Mouse (Mus musculus): ENCODE data around the gene Mlec.
"Not testable (repeated sequence)": the region's sequence is repeated elsewhere in the genome, so short reads cannot be mapped to it uniquely, and the experiment has no call there.

Mlec gene

DNA sequence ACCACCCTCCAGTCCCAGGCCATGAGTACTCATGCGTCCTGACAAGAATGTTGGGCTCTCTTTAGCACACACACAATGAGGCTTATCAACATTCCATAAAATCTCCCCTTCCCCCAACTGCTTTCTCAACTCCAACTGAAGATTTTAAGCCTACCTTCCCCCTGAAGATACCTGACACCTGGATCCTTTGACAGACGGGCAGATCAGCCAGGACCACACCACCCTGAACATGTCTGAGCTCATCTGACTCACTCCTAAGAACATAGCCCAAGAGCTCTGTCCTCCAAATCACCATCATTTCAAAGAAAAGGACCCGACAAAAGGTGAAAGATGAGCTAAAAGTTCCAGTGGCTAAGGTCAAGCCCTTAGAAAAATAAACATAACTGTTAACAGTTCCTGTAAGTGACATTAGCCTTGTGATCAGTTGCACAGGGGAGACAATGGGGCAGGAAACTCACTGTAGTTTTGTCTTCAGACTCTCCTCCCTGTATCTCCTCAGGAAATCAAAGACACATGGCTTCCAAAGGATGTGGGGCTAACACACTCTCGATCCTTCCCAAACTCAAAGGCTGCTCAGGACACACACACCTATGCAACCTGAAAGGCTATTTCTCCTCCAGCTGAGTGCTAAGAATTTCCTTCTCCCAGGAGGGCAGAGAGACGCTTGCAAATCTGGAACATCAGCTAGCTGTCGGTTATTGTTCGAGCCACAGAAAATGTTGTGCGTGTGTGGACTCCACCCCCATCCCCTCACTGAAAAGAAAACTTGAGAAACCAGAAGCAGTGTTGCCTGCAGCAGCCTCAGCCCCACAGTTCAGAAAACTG, 5.6 kb downstream of the Mlec start:
- intact Hi-C loops (cut with DNase I), result no loop called here

DNA sequence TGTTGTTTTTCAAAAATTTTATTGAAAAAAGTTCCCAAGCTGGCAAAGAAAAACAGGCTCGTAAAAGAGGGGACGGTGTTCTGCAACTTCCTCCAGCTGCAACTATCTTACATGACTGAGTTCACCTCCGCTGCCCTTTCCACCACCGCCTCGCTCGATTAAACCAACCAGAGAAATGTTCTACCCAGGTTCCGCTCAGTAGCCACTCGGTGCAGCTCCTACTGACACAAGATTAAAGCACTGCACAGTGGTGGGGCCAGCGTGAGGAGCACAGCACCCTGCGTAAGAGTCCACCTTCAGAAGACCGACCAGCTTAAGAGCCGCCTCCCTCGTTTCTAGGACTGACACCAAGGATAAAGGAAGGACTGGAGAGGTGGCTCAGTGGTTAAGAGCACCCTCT, 6.5 kb downstream of the Mlec start:
- intact Hi-C loops (cut with DNase I), result no loop called here

DNA sequence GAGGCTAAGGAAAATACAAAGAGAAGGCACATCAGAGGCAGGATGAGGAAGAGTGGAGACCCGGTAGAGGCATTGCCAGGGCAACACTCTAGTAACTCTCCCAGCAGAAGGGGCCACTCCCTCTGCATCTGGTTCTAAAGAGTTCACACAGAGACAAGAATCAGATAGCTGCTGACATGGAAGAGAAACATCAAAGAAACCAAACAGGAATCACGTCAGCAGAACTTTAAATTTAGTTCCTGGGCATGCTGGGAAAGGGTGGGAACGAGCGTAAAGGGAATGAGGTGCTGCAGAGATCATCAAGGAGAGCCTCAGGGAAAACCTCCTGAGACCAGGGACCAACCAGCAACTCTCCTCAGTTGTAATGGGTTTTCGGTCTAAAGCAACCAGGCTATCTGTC, 7.0 kb downstream of the Mlec start:
- intact Hi-C loops (cut with DNase I), result no loop called here

DNA sequence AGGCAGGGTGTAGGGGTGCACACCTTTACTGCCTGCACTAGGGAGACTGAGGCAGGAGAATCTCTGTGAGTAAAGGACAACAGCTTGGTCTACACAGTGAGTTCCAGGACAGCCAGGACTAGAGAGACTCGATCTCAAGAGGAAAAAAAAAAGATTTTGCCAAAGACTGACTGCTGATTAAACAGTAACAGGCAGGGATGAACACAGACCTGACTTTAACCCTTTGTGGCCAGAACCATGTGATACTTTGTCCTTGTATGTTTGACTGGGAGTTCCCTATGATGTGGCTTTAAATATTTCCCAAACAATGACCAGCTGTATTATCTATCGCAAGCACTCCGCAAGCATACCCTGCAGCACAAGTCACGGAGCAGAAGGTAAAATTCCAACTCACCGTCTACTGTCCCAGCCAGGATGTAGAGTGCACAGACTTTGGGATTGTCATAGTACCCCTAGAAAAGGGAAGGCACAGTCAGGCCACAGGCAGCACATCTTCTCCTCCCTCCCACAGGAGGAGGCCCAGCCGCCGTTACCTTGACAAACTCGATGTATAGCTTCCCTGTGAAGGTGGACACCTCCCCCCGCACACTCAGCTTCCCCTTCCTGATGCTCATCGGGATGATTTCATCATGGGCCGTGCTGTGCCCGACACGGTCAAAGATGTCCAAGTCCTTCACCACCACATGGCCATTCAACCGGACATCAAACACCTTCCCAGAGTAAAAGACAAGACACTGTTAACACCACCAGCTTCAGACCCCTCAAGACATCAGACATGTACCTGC, 8.1 kb downstream of the Mlec start:
- intact Hi-C loops (cut with DNase I), result no loop called here

DNA sequence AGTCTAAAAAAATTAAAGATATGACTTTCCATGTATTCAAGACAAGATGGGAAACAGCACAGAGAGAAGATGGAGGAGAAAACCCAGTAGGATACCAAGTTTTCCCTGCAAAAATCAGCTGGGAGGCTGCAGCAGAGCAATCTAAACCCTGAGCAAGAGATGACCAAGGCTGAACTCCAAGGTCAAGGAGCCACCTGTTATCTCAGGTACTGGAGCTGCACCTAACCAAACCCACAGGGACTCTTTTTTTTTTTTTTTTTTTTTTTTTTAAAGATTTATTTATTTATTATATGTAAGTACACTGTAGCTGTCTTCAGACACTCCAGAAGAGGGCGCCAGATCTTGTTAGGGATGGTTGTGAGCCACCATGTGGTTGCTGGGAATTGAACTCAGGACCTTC, 9.1 kb downstream of the Mlec start:
- intact Hi-C loops (cut with DNase I), result not testable (repeated sequence)

DNA sequence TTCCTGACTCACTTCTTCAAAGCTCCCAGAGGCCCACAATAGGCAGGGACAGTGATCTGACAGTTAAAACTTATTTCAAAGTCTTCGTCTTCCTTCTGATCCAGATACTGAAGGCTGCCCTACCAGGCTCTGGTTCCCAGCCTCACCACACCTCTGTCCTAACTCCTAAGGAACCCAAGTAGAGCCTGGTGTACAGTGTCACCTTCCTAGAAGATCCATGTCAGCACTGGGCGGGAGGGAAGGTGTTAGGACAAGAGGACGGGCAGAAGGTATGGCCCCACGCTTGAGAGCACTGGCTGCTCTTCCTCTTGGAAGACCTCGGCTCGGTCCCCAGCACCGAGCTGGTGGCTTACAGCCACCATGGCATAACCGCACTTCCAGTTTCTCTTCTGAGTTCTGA, 9.6 kb downstream of the Mlec start:
- intact Hi-C loops (cut with DNase I), result no loop called here

DNA sequence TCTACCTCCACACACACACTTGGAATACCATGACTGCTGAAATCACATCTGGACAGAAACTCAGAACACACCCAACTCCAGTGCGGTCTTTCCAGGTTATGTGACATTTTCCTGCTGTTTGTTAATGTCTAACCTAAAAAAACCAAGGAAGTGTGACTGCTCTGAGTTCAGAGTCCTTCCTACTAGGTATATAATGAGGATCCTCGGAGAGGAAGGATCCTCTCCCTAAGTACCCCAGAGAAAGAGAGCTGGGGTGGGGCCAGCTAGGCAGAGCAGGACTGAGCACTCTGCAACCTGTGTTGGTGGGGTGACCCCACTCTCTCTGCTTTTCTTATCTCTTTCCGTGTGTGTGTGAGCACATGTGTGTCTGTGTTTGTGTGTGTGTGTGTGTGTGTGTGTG, 10.6 kb downstream of the Mlec start:
- intact Hi-C loops (cut with DNase I), result no loop called here

DNA sequence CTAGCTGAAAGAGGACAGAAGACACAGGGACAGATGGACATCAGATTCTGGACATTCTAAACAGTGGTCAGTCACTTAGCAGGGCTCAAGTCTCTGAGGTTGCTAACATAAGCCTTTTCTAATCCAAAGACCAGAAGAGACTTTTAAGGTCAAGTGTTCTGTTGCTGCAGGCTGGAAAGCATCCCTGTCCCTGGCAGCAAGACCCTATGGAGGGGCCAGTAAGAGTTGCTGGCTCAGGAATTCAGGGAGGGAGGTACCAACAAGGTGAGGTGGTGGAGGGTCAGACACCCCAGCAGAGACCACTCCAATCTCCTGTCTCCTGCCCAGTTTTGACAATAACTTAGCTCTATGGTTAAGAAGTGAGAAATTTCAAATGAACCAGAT, 11.2 kb downstream of the Mlec start:
- intact Hi-C loops (cut with DNase I), result no loop called here

DNA sequence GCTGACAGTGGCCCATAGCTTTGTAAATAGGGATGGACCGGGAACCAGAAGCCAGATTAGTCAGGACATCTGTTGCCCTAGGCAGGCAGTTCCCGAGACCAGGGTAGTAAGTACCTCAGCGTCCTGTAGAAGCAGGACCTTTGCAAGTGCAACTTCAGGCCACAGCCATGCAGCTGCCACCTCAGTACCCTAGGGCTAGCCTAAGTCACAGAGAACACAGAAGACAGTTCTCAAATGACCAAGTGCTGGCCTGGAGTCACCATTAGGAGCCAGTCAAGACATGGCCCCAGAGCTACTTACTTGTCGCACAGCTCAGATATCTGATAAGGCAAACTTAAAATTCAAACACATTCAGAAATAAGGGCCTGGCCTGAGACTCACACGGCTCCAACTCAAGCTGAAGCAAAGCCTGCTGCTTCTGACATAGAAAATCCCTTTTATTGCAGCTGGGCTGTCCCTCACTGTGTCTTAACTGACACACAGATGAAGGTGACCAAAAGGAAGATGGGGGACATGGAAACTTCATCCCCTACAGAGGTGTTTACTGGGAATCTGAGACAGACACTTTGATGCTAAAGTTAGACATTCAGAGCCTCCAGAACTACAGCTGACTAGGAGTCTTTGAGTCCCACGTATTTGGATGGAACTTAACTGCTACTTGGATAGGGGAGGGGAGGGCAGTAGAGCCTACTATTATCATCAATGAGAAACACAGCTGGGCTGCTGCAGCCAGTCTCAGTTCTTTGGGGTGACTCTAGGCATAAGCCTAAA, 11.8 kb downstream of the Mlec start:
- intact Hi-C loops (cut with DNase I), result no loop called here

DNA sequence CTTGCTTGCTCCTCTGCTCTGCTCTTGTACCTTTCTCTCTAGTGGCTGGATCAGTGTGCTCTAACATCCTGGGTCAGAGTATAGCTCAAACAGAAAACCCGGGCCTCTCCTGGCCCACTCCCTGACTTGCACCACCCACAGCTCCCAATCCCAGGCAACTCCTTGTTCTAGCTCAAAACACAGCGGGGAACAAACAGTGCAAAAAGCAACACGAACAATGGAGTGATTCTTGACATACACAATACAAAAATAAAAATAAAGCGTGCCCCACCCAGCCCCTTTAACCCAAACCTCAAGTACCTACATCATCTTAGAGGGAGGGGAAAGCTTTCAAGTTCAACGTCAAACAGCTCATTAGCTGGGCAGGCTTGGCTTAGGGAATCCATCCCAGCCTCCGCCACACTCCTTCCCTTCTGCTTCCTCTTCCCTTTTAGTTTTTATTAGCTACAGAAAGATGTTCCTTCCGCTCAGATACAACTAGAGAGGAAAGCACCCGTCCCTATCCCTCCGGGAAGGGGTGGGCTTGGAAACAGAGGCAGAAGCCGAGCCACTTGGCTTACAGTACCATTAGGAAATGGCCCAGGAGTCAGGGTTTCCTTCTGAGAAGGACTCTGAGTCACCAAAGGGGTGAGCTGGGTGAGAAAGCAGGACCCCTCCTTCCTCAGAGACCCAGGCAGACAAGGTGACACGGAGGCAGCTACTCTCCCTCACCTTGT, 12.6 kb downstream of the Mlec start:
- intact Hi-C loops (cut with DNase I), result no loop called here

DNA sequence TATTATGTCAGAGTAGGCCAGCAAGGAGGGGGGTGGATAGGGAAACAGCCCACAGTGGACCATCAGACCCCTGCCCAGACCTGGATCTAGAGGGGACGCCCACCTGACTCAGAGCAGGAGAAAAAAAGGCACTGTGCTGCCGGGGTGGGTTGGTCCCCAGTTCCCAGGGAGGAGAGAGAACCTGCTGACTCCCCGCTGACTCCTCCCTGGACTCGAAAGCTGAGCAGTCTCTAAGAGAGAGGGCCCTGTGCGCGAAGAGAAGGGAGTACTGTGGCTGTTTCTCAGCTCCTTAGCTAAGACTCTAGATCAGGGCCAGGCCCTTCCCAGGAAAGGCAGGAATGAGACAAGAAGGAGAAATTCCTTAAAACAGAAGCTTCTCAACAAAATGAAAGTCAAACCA, 13.5 kb downstream of the Mlec start:
- intact Hi-C loops (cut with DNase I), result no loop called here

DNA sequence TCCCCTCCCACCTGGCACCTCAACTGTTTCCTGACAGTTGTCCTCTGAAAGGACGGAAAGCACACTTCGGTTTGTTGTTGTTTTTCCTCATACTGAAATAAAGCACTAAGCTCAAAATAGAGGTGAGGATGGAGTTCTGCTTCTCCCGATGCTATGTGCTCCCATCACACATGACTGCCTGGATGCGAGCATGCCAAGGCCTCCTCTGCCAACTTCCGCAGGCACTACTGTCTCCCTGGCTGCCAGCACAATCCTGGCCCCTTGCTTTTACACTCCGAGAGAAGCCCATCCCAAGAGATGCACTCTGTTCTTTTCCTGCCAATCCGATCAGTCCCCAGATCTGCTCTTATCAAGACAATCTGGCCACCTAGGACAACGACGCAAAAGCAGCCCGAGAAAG, 14.4 kb downstream of the Mlec start:
- intact Hi-C loops (cut with DNase I), result no loop called here

DNA sequence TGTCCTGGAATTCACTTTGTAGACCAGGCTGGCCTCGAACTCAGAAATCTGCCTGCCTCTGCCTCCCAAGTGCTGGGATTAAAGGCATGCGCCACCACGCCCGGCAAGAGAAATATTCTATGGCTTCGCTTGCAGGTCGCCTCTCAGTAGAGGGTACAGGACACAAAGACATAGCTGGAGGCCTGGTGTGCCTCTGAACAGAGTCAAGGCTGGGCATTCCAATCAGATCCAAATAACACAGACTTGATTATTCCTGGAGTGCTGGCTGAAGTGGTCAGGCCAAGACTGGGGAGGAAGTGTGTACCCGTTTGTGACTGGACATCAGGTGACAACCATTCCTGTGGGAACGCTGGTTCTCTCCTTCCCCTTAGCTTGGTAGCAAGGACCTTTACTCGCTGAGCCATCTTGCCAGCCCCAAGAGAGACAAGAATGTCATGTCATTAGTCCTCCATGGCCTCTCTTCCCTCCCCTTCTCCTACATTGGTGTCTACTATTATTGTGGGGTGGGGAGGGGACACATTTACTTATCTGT, 15.7 kb downstream of the Mlec start:
- intact Hi-C loops (cut with DNase I), result no loop called here

DNA sequence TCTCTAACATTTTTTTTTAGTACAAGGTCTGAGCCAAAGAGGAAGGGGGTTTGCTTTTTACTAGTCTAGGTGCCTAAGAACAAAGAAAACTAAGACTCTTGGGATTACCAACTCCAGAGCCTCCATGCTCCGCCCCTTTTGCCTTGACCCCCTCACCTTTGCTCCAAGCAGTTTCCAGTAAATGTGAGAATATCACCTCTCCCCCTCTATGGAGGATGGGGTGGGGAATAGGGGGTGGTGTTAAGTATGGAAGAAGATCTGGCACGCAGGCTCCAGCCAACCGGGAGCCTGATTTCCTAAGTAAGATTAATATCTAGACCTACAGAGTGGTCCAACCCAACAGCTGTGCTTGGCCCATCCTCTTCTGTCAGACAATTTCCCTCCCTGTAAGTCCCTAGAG, 17.3 kb downstream of the Mlec start:
- intact Hi-C loops (cut with DNase I), result no loop called here

DNA sequence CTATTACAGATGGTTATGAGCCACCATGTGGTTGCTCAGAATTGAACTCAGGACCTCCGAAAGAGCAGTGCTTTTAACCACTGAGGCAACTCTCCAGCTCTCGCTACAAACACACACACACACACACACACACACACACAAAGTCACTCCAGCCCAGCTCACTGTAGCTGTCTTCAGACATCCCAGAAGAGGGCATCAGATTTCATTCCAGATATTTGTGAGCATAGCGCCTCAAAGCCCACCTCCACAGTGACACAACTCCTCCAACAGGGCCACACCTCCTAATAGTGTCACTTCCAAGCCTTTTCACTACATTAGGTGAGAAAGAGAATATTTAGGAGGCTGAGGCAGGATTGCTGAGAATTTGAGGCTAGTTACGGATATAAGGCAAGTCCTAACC, 18.9 kb downstream of the Mlec start:
- intact Hi-C loops (cut with DNase I), result no loop called here

DNA sequence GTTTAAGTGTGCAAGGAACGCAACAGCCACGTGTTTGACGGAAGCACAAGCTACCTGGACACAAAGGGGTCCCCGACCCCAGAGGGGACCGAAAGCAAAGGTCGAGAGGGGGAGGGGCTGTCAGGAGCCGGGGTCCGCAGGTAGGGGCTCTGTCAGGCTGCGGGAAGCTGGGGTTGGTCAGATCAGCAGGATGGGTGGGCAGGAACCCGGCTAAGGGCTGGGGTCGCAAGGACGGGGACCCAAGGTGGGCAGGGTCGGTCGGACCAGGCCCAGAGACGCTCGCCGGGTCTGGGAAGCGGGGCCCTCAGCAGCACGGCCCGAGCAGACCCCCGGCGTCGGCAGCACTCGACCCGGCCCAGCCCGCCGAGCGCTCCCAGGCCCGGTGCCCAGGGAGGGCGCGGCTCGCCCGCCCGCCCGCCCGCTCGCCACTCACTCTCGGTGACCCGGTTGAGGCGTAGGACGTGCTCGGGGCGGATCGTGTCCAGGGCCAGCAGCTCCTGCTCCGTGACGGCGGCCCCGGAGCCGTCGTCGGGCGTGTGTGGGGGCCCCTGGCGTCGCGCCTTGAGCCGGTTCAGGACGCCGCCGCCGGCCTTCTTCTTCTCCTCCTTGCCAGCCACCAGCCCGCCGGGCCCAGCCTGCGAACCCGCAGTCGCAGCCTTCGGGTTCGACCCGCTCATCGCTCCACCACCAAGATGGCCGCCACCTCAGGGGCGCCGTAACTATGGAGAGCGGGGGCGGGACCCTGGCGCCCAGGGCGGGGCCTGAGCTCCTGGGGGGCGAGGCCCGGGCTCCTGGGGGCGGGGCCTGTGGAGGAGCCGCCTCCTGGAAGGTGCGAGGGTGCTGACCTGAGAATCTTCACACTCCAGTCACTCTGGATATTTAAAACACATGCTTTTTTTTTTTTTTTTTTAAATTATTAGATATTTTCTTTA, 23.5 kb downstream of the Mlec start, which contains the start of gene Unc119b:
Gene Unc119b, minus strand, starts transcription at position 742 of the 932 bp plus-strand sequence.
- intact Hi-C loops (cut with DNase I), result no loop called here

DNA sequence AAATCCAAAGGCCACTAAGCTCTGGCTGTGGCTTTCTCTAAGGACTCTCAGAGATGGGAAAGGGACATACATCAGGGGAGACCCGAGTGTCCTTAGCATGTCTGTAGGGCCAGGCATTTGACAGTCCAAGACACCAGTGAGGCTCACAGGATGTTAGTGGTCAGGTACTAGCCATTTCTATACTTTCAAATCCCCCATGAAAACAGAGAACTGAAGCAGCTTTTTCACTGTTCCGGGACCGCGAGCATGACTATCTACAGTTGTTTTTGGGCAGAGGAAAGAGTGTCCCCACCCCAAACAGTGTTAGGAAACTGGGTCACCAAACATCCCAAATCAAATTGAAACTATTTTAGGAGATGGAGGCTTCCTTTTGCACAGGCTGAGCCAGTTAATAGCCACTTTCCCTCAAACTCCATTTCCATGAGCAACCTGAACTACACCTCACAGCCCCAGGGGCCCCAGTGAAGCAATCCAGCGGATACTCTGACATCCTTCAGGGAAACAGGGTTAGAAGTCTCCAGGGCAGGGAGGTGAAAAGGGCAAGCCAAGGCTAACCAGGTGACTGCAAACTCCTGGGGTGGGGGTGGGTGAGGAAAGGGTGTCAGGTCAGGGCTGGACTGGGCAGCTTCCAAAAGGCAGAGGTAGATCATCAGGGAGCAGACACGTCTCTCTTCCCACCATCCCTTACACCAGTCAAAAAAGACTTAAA, 24.5 kb downstream of the Mlec start:
- intact Hi-C loops (cut with DNase I), result no loop called here

DNA sequence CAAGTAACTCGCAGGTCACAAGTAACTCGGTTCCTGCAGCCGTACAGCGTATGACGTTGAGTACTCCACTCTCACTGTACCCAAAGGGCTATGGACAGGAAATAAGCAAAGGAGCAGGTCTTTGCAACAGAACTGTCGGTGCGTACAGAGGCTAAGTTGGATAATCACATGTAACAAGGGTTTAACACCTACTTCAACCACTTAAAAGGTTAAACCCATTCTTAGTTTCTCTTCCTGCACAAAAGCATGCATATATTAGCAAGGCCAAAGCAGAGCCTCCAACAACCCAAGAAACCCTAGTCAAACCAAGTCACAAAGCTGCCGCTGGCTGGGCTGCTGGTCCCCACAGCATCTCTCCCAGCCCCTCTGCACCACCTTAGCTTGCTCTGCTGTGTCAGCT, 25.5 kb downstream of the Mlec start:
- intact Hi-C loops (cut with DNase I), result no loop called here

DNA sequence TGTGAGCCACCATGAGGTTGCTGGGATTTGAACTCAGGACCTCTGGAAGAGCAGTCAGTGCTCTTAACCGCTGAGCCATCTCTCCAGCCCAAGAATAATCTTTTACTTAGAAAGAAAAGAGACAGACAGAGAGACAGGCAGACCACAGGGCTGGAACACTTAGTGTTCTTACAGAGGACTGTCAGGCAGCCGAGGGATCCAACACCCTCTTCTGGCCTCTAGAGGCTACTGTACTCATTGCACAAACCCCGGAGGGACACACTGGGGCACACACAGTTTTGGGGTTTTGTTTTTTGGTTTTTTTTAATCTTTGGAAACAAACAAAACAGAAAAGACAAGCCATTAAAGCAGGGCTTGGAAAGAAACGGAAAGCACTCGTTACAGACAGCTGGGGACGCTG, 28.7 kb downstream of the Mlec start:
- intact Hi-C loops (cut with DNase I), result loop anchor here (5.0 kb wide), 2 partner anchors 33 to 103 kb away; no protein-coding TSS in a partner anchor

Measured in adrenal gland (tissue).